Mouse (Mus musculus) ZHBTc4 (cell line): ENCODE measurements around the gene Chd8.
"Not testable (repeated sequence)": the region's sequence is repeated elsewhere in the genome, so short reads cannot be mapped to it uniquely, and the experiment has no call there.

ENCODE experiments used
- DNase-seq: peaks from one replicate; pipeline ENCODE4 v3.0.0-alpha.2; 2011; ENCODE audit warnings: low read depth, low spot score

Chd8 gene

DNA sequence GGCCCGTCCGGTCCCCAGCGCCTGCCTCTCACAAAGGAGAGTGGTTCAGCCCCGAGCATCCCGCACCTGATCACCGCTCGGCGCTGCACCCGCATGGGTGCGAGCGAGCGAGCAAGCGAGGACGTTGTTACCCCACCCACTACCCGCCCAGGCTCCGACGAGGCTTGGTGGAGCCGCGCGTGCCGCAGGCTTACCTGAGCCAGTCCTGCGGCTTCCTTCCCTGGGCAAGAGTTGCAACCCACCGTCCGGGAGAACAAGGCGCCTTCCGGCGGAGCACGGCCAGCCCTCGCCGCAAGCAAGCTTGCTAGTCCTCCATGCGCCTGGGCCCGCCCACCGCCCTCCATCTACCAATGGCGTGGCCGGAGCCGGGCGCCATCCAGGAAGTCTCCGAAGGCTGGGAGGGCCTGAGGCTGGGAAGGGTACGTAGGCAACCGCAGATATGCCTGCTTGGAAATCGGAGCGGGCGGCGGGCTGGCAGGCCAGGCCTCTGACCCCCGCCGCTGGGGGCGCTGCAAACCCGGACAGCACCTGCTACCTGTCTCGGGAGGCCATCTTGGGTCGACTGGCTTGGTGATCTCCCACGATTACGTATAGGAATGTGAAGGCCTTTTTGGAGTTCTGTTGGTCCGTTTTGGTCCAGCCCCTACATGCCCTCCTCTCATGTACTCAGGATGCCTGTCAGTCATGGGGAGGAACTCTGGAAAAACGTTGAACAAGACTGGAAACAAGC is at the start of gene Chd8:
Chd8 (minus strand) TSS at position 297 of the 730 bp plus-strand sequence.
- DNase-seq, result peak; percentile 100

DNA sequence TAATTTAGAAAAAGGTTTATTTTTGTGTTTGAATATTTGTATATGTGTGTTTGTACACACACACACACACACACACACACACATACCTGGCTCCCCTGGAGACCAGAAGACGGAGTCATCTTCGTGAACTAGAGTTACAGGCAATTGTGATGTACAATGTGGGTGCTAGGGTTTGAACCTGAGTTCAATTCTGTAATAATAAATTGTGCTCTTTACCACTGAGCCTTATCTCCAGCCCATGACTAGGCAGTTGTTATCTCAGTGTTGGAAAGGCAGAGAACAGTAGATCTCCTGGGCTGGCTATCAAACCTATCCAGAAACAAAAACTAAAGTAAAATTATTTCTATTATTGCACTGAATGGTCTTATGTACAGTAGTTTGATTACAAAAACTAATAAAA is 48.5 kb upstream of the Chd8 start:
- no peak for DNase-seq

DNA sequence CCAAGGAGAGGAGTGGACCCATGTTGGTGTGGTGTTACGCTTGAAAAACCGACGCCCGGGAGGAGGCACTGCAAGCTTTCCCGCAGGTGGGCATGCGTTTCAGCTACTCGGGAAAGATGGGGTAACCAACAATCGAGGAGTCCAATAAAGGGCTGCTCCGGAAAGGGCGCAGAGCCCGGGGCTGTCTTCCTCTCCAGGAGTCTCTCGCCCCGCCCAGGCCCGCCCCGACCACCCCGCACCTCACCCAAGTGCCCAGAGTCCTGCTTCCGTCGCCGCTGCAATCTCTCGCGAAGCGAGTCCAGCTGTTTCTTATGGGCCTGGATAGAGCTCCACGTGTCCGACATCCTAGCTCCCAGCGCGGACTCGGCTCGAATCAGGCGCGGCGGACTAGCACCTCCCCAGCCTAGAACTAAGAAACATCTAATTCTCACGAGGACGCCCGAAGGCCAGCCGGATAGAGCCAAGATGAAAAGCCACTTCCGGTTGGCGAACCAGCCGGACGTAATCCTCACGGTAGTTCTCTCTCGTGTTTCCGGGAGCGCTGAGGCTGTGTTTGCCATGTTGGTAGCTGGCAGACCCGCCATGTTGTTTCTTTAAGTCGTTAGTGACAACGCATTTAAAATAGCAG is 47.2 kb upstream of the Chd8 start, which contains the start of gene Mettl3:
Mettl3 (minus strand) TSS at position 485 of the 628 bp plus-strand sequence.
- peak; percentile 96 for DNase-seq

DNA sequence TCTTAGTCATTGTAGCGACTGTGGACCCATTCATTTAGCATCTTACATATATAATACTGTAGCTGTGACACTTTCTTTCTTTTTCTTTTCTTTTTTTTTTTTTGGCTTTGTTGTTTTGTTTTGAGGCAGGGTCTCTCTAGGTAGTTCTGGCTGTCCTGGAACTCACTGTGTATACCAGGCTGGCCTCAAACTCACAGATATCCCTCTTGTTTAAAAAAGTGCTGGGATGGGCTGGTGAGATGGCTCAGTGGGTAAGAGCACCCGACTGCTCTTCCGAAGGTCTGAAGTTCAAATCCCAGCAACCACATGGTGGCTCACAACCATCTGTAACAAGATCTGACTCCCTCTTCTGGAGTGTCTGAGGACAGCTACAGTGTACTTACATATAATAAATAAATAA is 45.9 kb upstream of the Chd8 start:
- DNase-seq, result not testable (repeated sequence)

DNA sequence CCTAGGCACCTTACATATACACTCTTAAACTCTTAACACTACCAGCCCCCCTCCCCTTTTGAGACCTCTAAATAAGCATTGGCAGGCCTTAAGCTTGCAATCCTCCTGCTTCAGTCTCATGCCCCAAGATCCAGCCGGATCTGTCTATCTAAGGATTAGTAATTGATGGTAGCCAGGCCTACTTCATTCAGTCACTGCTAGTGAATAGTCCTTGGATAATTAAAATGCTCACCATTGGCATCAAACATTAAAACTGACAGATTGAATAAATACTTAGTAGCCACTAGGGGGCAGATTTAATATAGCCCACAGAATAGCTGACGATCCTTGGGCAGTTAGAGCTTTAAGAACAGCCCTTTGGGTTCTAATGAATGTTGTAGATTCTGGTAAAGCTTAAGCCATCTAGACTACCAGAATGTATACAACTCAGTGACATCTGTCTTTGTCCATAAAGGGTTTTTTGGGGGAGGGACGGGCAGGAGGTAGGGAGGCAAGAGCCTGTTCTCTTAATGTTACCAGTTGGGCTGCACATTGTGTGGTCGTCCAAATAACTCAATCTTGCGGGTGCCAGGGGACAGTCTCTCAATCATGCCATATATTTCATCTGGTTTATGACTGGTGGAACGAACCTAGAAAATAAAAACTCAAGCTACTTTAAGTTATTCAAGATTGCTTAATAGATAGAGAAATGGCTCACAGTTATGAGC is 38.1 kb upstream of the Chd8 start:
- DNase-seq, result peak; percentile 30

DNA sequence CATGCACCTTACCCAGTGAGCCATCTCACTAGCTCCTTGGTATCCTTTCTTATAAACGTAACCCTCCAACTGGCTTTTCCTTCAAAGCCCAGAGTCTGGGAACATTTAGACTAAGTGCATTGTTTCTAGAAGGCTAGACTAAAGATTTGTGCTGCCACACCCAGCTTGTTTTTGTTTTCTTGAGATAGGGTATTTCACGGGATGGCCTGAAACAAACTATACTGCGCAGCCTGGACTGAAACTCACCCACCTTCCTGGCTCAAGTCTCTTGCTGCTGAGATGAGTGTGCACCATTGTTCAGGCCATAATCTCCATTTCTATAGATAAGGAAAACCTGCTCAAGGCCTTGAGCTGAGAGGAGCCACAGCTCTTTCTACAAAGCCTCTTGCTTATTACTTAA is 26.6 kb upstream of the Chd8 start:
- peak; percentile 76 for DNase-seq

DNA sequence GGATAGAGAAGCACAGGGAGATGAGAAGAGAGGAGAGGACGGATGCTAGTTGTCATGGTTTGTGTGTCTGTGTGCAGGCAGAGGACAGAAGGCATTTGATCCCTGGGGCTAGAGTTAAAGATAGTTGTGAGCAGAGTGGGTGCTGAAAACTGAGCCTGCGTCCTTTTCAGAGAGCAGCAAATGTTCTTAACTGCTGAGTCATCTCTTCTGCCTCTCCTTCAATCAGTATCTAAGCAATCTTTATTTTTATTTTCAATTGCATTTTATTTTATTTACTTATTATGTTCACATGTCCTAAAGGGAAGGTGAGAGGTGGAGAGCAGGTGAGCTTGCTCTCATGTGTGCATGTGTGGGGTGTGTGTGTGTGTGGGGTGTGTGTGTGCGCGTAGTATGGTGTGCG is 26.0 kb upstream of the Chd8 start:
- DNase-seq, result no peak

DNA sequence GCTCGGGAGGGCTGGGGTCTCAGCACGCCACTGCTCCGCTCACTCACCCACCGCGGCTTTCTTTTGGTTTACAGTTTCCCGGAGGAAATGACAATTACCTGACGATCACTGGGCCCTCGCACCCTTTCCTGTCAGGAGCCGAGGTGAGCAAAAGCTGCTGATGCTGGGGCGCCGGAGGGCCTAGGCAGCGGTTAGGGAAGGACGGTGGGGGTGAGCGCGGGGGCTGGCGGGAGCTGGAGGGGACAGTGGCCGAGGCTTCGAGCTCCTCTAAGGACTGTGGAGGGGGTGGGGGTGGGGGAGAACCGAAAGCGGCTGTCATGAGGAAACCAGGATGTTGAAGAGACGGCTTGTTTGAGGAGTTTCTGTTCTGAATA is 22.2 kb upstream of the Chd8 start:
- DNase-seq, result no peak

DNA sequence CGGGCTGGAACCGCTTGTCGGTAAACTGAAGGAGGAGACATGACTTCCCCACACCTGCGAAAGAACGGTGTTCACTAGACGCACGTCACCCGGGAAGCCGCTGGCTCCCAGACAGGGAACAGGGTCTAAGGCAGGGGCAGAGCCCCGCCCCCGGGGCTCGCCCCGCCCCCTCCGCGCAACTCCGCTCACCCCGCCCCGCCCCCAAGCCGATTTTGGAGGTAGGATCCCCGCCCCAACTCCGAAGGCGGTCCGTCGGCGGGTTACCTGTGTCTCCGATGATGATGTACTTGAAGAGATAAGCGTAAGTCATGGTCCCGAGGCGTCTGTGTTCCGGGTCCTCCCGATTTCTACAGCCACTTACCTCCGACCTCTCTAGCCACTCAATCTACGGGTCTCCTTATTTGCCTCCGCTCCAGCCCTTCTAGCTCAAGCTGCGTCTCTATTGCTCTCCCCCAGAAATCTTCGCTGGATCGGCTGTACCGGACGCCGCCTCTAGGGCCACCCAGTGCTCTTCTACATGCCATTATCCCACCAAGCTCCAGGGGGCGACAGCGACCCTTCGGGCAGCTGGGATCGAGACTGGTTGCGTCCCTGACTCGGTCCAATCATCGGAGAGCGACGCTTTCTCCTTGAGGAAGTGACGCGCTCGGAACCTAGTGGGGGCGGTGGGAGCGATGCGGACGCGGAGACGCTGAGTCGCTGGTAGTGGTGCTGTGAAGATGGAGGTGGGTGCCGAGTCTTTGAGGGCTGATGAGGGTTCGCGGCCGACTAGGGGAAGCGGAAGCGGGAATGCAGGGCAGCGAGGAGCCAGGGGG is 21.6 kb upstream of the Chd8 start, which contains the start of the genes Tox4 and Rab2b:
Tox4 (plus strand) TSS at position 215 of the 815 bp plus-strand sequence.
Rab2b (minus strand) TSS at position 614 of the 815 bp plus-strand sequence.
- peak; percentile 99 for DNase-seq

DNA sequence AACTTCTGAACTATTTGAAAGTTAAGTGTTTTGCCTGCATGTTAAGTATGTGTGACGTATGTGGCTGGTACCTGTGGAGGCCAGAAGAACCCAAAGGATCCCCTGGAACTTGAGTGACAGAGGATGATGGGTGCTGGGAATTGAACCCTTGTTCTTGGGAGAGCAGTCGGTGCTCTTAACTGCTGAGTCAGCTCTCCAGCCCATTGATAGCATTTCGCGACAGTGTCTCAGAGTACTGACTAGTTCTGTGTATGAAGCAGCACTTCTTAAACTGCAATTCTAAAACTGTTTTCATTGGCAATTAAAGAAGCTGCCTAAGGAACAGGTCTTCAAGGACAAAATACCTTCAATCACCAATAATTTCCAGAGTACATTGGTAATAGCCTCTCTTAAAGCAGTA is 19.6 kb upstream of the Chd8 start:
- DNase-seq, result peak; percentile 17

DNA sequence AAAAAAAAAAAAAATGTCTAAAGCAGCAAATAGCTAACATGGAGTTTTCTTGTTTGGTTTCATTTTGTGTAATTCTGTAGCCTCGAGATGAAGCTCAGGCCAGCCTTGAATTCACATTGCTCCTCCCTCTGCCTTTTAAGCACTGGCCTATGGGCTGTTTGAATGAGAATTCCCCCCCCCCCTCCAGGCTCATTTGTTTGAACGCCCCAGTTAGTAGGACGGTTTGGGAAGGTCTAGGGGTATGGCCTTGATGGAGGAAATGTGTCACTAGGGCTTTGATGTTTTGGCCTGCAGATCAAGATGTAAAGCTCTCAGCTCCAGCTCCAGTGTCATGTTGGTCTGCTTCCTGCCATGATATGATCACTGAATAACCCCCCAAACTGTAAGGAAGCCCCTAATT is 15.2 kb upstream of the Chd8 start:
- DNase-seq, result peak; percentile 52

DNA sequence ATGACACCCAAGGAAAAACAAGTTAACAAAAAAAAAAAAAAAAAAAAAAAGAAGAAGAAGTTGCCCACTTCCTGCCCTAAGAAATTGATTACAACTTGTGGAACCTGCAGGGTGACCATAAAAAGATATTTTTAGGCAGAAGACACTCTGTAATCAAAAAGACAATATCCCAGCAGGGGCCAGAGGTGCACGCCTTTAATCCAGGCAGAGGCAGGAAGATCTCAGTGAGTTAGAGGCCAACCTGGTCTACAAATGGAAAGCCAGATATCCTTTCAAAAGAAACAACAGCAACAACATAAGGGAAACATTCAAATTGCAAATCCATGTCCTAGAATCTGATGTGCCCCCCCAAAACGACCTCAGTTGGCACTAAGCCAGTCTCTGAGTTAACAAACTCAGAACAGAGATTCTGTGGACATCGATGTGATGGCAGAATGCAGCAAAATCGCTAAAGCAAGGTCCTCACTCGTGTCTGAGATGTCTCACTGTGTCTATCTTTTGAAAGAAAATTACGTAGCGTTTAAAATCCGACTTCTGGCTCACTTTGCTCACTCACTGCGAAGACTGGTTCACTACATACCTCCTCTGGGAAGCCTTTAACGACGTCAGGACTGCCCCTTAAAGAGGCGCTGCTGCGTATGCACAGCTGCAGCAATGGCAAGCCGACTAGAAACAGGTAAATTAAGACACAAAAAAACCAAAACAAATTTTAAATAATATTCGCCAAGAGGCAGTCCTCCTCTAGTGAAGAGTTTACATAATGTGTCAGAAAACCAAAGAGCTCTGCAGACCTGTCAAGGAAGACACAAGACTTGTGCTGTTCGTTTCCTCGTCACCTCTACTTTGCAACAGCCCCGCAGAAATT is 1.0 kb downstream of the Chd8 start:
- peak; percentile 41 for DNase-seq

DNA sequence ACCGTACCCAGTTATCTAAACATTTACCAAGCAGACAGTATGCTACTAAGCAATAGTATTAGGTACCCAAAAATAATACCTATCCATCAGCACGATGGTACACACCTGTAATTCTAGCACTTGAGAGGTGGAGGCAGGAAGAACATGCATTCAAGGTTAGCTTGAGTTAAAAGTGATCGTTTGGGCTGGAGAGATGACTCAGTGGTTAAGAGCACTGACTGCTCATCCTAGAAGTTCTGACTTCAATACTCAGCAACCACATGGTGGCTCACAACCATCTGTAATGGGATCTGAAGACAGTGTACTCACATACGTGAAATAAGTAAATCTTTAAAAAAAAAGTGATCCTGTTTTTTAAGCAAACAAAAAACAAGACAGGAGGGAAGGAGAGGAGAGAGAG is 11.5 kb downstream of the Chd8 start:
- DNase-seq, result no peak

DNA sequence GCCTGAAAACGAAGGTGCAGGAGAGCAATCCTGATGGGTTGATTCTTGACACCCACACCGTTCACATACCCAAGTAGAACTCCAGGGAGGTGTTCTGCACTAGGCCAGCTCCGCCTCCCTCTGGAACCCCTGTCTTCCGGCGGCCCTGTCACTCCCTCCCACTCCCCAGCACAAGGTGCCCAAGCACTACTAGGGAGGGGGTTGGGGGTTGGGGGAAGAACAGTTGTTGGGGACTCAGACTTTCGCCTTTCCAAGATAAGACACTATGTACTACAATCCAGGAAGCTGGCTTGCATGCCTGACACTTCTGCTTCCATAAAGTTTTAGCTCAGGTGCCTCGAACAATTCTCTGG is 12.9 kb downstream of the Chd8 start:
- no peak for DNase-seq

DNA sequence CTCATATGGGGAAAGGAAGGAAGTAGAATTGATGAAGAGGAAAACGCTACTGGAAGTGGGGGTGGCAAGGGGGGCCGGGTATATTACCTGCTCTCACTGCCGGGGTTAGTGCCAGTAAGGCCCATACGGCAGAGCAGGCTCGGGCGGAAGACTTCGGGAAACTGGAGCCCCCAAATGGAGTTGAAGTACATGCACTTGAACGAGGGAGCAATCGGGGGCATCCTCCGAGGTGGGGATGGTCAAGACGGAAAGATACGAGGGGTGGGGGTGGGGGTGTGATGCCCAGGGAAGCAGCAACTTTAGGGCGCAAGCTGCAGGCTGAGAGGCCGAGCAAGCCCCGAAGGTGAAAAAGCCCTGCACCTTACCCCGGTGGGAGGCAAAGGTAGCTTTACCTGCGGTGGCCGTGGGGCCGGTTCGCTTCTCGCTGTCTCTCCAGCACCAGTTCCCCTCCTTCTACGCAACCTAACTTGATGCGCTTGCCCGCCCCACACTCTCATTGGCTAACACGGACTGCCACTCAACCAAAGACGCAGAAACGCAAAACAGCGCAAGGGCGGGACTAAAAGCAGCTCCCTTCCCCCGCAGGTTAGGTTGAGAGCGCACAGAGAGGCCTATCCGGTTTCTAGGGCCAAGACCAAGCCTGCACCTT is 13.4 kb downstream of the Chd8 start:
- DNase-seq, result peak; percentile 99

DNA sequence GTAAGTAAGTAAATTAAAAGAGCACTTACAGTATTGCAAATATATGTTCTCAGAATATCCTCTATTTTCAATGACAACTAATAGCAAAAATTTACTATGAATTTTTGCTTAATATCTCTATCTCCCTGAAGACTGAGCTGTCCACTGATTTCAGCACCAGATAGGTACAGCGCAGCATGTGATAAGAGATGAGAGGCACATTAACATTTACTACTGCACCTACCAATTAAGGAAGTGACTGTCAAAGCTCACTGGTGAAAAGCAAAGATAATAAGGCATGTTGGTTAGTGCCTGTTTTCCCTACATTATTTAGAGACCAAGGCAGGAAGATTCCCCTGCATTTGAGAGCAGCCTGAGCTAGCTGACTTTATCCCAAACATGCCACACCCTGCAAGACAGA is 21.4 kb downstream of the Chd8 start:
- no peak for DNase-seq

DNA sequence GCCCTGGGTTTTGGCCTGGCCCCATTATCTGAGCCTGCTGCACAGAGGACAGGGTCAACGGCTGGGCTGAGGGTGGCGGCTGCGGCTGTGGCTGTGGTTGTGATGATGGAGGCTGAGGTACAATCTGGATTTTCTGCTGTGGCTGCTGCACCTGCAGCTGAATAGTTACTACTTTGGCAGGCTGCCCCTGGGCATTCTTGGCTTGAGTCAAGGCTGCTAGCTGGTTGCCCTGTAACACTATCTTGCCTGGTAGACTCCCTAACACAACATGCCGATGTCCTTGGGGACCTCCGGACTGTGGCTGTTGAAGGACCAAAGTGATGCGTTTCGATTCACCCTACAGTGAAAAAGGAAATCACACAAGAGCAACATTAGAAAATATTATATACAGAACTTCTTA is 22.4 kb downstream of the Chd8 start:
- no peak for DNase-seq

DNA sequence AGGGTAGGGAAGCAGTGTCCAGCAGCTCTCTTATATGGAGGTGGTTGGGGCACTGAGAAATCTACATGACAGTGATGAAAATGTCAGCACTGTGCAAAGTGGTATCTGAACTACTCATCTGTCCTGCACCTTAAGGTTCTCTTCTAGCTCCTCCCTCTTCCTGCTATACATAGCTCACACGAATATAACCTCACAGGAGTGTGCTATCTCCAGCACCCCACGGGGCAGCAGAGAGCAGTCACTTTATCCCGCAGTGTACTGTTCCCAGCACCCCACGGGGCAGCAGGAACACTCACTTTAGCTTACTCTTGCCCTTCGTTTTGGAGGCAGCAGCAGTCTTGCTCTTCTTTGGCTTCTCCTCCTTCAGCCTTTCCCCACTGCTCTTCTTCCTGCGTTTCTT is 25.3 kb downstream of the Chd8 start:
- peak; percentile 60 for DNase-seq

DNA sequence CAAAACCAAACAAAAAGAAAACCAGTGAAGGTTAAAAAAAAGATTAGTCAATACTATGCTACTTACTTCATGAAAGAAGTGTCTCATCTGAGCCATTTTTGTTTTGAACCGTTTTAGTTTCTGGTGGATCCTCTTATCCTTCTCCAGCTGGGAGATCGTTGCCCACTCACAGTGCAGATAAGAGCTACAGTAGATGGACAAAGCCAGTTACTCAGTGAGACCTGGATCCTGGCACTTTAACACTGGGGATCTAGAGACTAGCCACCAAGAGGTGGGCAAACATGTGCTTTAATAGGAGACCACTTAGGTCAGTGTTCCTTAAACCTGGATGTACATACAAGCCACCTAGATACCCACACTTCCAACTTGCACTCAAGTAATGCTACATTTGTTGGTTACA is 31.6 kb downstream of the Chd8 start:
- no peak for DNase-seq

DNA sequence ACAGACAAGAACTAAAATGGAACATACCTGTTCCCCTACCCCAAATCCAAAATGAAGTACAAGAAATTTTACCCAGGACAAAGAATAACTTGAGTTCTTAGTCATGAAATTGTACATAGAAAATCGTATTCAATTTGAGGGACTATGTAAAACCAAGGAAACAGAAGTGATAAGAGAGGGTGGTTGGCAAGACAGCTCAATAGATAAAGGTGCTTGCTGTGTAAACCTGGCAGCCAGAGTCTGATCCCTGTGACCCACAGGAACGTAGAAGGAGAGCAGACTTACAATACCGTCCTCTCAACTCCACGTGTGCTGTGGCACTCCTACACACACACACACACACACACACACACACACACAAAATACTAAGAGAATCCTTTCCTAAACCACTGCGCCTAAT is 40.3 kb downstream of the Chd8 start:
- DNase-seq, result no peak
